Mouse (Mus musculus) liver, embryonic 11.5 days (tissue): ENCODE measurements around the gene Selenom. TPM values are rescaled to one million over a fixed set of nuclear protein-coding genes. Genes with fewer than 3 reads are reported as not detected.

Experiments used
- ATAC-seq: fragments of 200-750 bp; cut with Nextera tagmentation; replicated peaks from 2 replicates; pipeline ENCODE4 v1.8.0; 2017; ENCODE audit warnings: moderate number of reproducible peaks, mild to moderate bottlenecking, moderate TSS enrichment, moderate library complexity; ENCODE audit not compliant: low FRiP score
- DNase-seq: peaks from one replicate; pipeline ENCODE4 v3.0.0-alpha.2; 2017; ENCODE audit warnings: low spot score
- H3K27ac ChIP-seq: fragments of 300-500 bp; sonication (generic); 2 replicates; pipeline ENCODE4 v1.5.1; 2014; ENCODE audit warnings: mild to moderate bottlenecking, low read depth, low read length, control low read depth
- H3K27me3 ChIP-seq: fragments of 300-500 bp; sonication (generic); replicated peaks from 2 replicates; pipeline ENCODE4 v1.6.1; 2014; ENCODE audit warnings: low read length, mixed read lengths; ENCODE audit not compliant: control insufficient read depth, insufficient read depth
- H3K36me3 ChIP-seq: fragments of 300-500 bp; sonication (generic); 2 replicates; pipeline ENCODE4 v1.6.1; 2014; ENCODE audit warnings: mild to moderate bottlenecking, low read length, moderate library complexity, mixed read lengths; ENCODE audit not compliant: control insufficient read depth, insufficient read depth
- H3K4me1 ChIP-seq: fragments of 300-500 bp; sonication (generic); replicated peaks from 2 replicates; pipeline ENCODE4 v1.6.1; 2014; ENCODE audit warnings: low read length, mixed read lengths; ENCODE audit not compliant: control insufficient read depth, insufficient read depth
- H3K4me2 ChIP-seq: fragments of 300-500 bp; sonication (generic); 2 replicates; pipeline ENCODE4 v1.6.1; 2014; ENCODE audit warnings: mild to moderate bottlenecking, control low read depth, moderate library complexity
- H3K4me3 ChIP-seq: fragments of 300-500 bp; sonication (generic); 2 replicates; pipeline ENCODE4 v1.5.1; 2014; ENCODE audit warnings: low read depth, low read length, control low read depth
- H3K9ac ChIP-seq: fragments of 300-500 bp; sonication (generic); 2 replicates; pipeline ENCODE4 v1.6.1; 2014; ENCODE audit warnings: low read depth, low read length, control low read depth
- H3K9me3 ChIP-seq: fragments of 300-500 bp; sonication (generic); 2 replicates; pipeline ENCODE4 v1.6.1; 2016; ENCODE audit warnings: low read length, inconsistent platforms, mixed read lengths; ENCODE audit not compliant: control insufficient read depth
- whole genome bisulfite sequencing: fragments of 180-500 bp; shearing (Covaris S2); extraction: QIAGEN DNeasy Blood & Tissue Kit; methylation state at CpG from one replicate; pipeline ENCODE4 v1.1.7; 2014; 5-methylcytosine and 5-hydroxymethylcytosine counted together
- polyA plus RNA-seq: library from polyadenylated mRNA; unstranded; fragments of >200 nt; fragmentation: Nextera tagmentation; extraction: Ambion mirVana; gene quantifications from 2 replicates; pipeline ENCODE4 v1.2.1, GENCODE M21; 2014

The Selenom gene
- polyA plus RNA-seq, 1 experiment from 2014 or later = 35.9 TPM

GRCm38 (mm10) chr11:3523840-3524582 is 9.5 kb downstream of the Selenom start:
- H3K9me3 ChIP-seq = no peaks in the 10 kb centered on the region
- no peaks in the 10 kb centered on the region for H3K4me1 ChIP-seq
- DNase-seq (no peak), ATAC-seq (no peak)
- 86% methylated on average over 7 of the region's 7 CpGs for WGBS
- no peak overlapping the region for H3K9ac ChIP-seq
- H3K4me3 ChIP-seq = no peak overlapping the region
- no peak overlapping the region for H3K27ac ChIP-seq
- no peaks in the 10 kb centered on the region for H3K27me3 ChIP-seq
- H3K4me2 ChIP-seq = no peak overlapping the region
- H3K36me3 ChIP-seq = peaks cover 27% of the 10 kb centered on the region

DNA sequence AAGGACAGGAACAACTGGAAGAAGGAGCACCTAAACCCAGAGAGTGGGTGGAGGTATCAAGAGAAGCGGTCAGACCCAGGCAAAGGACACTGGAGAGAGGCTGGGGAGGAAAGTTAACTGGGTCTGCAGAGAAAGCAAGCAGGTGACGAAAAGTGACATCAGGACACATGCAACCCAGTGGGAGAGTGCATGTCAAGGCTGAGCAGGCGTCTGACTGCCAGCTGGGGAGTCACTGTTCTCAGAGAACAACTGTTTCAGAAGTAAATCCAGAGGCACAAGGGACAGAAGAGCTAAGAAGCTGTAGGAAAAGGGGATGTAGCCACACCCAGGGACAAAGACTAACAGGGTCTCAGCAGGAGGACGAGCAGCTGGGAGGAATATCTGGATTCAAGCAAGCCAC is 11.1 kb downstream of the Selenom start:
- Histone ChIP-seq H3K4me1 (no peaks in the 10 kb centered on the region), H3K4me2 (no peak overlapping the region), H3K4me3 (no peak overlapping the region), H3K9ac (no peak overlapping the region), H3K9me3 (no peaks in the 10 kb centered on the region), H3K27ac (no peak overlapping the region), H3K27me3 (no peaks in the 10 kb centered on the region), H3K36me3 (peaks cover 34% of the 10 kb centered on the region)
- 81% methylated on average over 4 of the region's 4 CpGs for WGBS
- no peak for ATAC-seq
- no peak for DNase-seq

- H3K9ac ChIP-seq = no peak overlapping the region
- 86% methylated on average over 9 of the region's 9 CpGs for WGBS
- no peaks in the 10 kb centered on the region for H3K9me3 ChIP-seq
- ATAC-seq = no peak
- no peak overlapping the region for H3K4me3 ChIP-seq
- DNase-seq = no peak
- no peaks in the 10 kb centered on the region for H3K27me3 ChIP-seq
- H3K27ac ChIP-seq = no peak overlapping the region
- H3K4me2 ChIP-seq = no peak overlapping the region
- H3K4me1 ChIP-seq = no peaks in the 10 kb centered on the region
- peaks cover 33% of the 10 kb centered on the region for H3K36me3 ChIP-seq
These were observed 11.7 kb downstream of the Selenom start for GRCm38 (mm10) chr11:3526207-3526606.

- Histone ChIP-seq H3K4me3 (no peak overlapping the region), H3K4me2 (no peak overlapping the region), H3K4me1 (no peaks in the 10 kb centered on the region), H3K9me3 (no peaks in the 10 kb centered on the region), H3K9ac (no peak overlapping the region), H3K27me3 (no peaks in the 10 kb centered on the region), H3K27ac (no peak overlapping the region), H3K36me3 (peaks cover 26% of the 10 kb centered on the region)
- DNase-seq = no peak
- no peak for ATAC-seq
- WGBS = 86% methylated on average over 24 of the region's 24 CpGs
These were observed 12.7 kb downstream of the Selenom start for GRCm38 (mm10) chr11:3526979-3527738.

DNA sequence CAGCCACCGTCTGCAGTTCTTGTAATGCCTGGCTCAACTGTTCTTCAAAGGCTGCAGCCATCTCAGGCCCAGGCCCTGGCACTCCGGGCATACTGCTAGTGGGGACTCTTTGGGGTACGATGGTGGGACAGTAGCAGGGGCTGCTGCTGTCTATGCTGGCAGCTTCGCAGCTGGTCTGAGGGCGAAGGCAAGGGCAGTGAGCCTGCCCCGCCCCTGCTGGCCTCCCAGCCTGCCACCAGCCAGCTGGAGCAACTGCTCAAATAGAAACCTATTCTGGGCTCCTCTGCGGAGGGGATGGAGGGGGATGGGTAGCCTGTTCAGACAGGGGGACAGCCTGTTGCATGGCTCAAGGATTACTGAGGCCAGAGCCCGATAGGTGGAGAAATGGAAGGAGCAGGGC is 13.3 kb downstream of the Selenom start:
- no peaks in the 10 kb centered on the region for H3K9me3 ChIP-seq
- H3K4me3 ChIP-seq = no peak overlapping the region
- H3K4me2 ChIP-seq = no peak overlapping the region
- DNase-seq (no peak), ATAC-seq (no peak)
- H3K27me3 ChIP-seq = no peaks in the 10 kb centered on the region
- no peaks in the 10 kb centered on the region for H3K4me1 ChIP-seq
- peaks cover 24% of the 10 kb centered on the region for H3K36me3 ChIP-seq
- no peak overlapping the region for H3K9ac ChIP-seq
- H3K27ac ChIP-seq = no peak overlapping the region
- 88% methylated on average over 8 of the region's 8 CpGs for WGBS

DNA sequence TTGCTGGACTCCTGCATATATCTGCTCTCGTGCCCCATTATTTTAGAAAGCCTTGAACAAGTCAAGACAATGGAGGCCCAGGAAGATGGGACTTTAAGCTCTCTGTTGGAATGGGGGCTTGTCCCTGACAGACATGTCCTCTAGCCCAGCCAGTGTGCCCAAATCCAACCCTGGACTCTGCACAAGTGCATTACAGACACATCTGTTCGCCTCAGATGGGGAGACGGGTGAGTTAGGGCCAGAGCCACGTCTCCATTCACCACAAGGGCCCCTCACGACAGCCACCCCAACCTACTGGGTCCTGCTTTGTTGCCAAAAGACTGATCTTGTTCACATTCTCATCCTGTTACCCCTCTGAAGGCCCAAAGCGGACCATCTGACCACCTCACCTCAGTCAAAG is 13.7 kb downstream of the Selenom start:
- DNase-seq (no peak), ATAC-seq (no peak)
- Histone ChIP-seq H3K9me3 (no peaks in the 10 kb centered on the region), H3K9ac (no peak overlapping the region), H3K4me2 (no peak overlapping the region), H3K36me3 (peaks cover 23% of the 10 kb centered on the region), H3K27ac (no peak overlapping the region), H3K4me3 (no peak overlapping the region), H3K27me3 (no peaks in the 10 kb centered on the region), H3K4me1 (no peaks in the 10 kb centered on the region)
- WGBS = 80% methylated on average over 6 of the region's 6 CpGs

GRCm38 (mm10) chr11:3529476-3530252 is 15.2 kb downstream of the Selenom start:
- no peak overlapping the region for H3K4me2 ChIP-seq
- no peak for ATAC-seq
- DNase-seq = no peak
- no peak overlapping the region for H3K4me3 ChIP-seq
- no peaks in the 10 kb centered on the region for H3K27me3 ChIP-seq
- WGBS = 73% methylated on average over 20 of the region's 20 CpGs
- H3K4me1 ChIP-seq = no peaks in the 10 kb centered on the region
- H3K9me3 ChIP-seq = no peaks in the 10 kb centered on the region
- H3K9ac ChIP-seq = no peak overlapping the region
- H3K27ac ChIP-seq = no peak overlapping the region
- H3K36me3 ChIP-seq = peaks cover 23% of the 10 kb centered on the region

- Histone ChIP-seq H3K27me3 (no peaks in the 10 kb centered on the region), H3K4me2 (no peak overlapping the region), H3K36me3 (peaks cover 22% of the 10 kb centered on the region), H3K9ac (no peak overlapping the region), H3K4me1 (peaks cover 3% of the 10 kb centered on the region), H3K4me3 (no peak overlapping the region), H3K9me3 (no peaks in the 10 kb centered on the region), H3K27ac (no peak overlapping the region)
- DNase-seq (no peak), ATAC-seq (no peak)
- 69% methylated on average over 3 of the region's 3 CpGs for WGBS
These were observed 16.2 kb downstream of the Selenom start for GRCm38 (mm10) chr11:3530731-3531130.
